Mouse (Mus musculus): ENCODE data around the gene Cdc25a.

GRCm38 (mm10) chr9:109932756-109933375 is 57.5 kb downstream of the Cdc25a start:
- TF ChIP-seq CTCF (IDR thresholded peaks at IDR 0.05; ENCODE audit: low read depth) (peak; percentile 30), EP300 (optimal IDR thresholded peaks at IDR 0.05) (no peak)
